Mouse (Mus musculus) forebrain, embryonic 14.5 days (tissue): ENCODE measurements around the gene Cables2. TPM values are rescaled to one million over a fixed set of nuclear protein-coding genes. Genes with fewer than 3 reads are reported as not detected.

Source experiments
- ATAC-seq: fragments of 200-750 bp; cut with Nextera tagmentation; 2 replicates; pipeline ENCODE4 v1.8.0; 2017; ENCODE audit warnings: mild to moderate bottlenecking, moderate library complexity
- DNase-seq: peaks from one replicate; pipeline ENCODE4 v3.0.0-alpha.2; 2015; ENCODE audit warnings: low spot score
- H3K27ac ChIP-seq: fragments of 300-500 bp; sonication (generic); 2 replicates; pipeline ENCODE4 v1.5.1; 2014; ENCODE audit warnings: low read depth, mild to moderate bottlenecking, control low read depth, low read length, moderate library complexity
- H3K27me3 ChIP-seq: fragments of 300-500 bp; sonication (generic); replicated peaks from 2 replicates; pipeline ENCODE4 v1.6.1; 2014; ENCODE audit warnings: low read length, control low read depth, mixed read lengths; ENCODE audit not compliant: control insufficient read depth, insufficient read depth
- H3K36me3 ChIP-seq: fragments of 300-500 bp; sonication (generic); 2 replicates; pipeline ENCODE4 v1.6.1; 2014; ENCODE audit warnings: low read length, control low read depth; ENCODE audit not compliant: control insufficient read depth, insufficient read depth
- H3K4me1 ChIP-seq: fragments of 300-500 bp; sonication (generic); 2 replicates; pipeline ENCODE4 v1.6.1; 2014; ENCODE audit warnings: antibody characterized with exemption, low read length, control low read depth; ENCODE audit not compliant: control insufficient read depth, insufficient read depth
- H3K4me2 ChIP-seq: fragments of 300-500 bp; sonication (generic); 2 replicates; pipeline ENCODE4 v1.6.1; 2014; ENCODE audit warnings: mild to moderate bottlenecking, control low read depth, low read length
- H3K4me3 ChIP-seq: fragments of 300-500 bp; sonication (generic); 2 replicates; pipeline ENCODE4 v1.5.1; 2014; ENCODE audit warnings: low read depth, low read length, control low read depth
- H3K9ac ChIP-seq: fragments of 300-500 bp; sonication (generic); 2 replicates; pipeline ENCODE4 v1.6.1; 2014; ENCODE audit warnings: mild to moderate bottlenecking, low read length, control low read depth, moderate library complexity
- H3K9me3 ChIP-seq: fragments of 300-500 bp; sonication (generic); replicated peaks from 2 replicates; pipeline ENCODE4 v1.6.1; 2016; ENCODE audit warnings: low read length, control low read depth, mixed read lengths; ENCODE audit not compliant: control insufficient read depth
- WGBS: fragments of 180-500 bp; shearing (Covaris S2); extraction: QIAGEN DNeasy Blood & Tissue Kit; methylation state at CpG from one replicate; pipeline ENCODE4 v1.1.7; 2014; 5-methylcytosine and 5-hydroxymethylcytosine counted together
- polyA plus RNA-seq: library from polyadenylated mRNA; unstranded; fragments of >200 nt; fragmentation: Nextera tagmentation; extraction: Ambion mirVana; gene quantifications from 2 replicates; pipeline ENCODE4 v1.2.1, GENCODE M21; 2014

The Cables2 gene
- 14.5 and 15.0 TPM in 2 replicates for polyA plus RNA-seq

DNA sequence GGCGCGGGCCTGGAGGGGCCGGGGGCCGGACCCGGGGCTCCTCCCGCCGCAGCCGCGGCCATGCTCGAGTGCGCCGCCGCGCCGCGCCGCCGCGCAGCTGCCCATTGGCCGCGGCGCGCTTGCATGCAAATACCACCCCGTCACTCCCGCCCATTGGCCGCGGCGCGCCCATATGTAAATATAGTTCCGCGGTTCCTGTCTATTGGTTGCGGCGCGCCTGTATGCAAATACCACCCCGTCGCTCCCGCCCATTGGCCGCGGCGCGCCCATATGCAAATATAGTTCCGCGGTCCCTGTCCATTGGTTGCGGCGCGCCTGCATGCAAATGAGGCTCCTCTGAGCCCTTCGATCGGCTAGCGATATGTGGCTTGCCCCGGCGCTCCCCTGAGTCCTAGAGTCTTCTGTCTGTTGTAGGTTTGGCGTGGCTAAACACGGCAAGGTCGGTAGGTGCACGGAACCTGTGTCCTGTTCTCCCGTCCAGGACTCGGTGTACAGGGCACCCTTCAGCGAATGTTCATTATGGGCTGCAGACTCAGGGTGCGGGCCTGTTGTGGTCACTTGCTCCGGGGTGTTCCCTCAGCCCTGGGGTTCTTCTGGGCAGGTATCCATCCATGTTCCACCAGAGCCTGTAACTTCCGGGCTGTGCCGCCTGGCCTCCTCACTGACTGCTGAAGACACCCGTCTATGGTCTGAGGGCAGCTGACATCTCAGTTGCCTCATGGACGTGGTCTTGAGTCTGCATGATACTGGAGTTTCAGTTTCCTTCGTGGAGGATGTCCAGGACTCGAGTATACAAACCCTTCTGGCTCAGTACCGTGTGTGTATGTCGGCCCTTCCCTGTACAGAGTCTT lies at the start of gene Cables2:
TSS of gene Cables2 (minus strand) at position 103 of the 851 bp plus-strand sequence.
- WGBS, result 9% methylated on average over 55 of the region's 68 CpGs
- ATAC-seq, result peak; percentile 97

DNA sequence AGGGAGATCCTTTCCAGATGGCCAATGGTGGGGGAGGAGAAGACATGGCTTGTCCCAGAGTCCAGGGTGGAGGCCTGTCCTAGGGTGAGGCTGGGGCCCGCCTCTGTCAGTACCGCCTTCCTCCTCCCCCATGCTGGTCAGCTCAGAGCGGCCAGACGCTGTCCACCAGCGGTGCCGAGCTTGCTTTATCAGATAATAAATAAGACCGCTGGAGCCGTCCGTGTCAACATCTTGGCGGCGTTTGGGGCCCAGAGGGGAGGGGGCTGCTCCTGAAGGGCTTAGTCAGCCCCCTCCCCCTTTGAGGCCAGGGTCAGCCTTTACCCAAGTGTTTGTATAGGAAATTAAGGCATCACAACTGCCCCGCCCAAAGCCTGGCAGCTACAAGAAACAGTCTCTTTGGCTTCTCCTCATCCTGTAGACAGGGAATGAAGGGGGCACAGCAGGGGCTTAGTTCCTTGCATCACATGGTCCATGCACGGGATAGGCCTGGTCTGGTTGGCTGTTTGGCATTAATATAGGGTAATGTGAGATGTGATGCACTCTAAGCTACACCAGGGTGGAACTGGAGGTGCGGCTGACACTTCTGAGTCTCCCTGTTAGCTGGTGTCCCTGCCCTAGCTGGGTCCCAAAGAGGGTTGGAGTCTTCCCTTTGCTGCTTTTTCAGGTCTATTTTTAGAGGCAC lies 49.5 kb upstream of the Cables2 start:
- ATAC-seq, result no peak
- DNase-seq, result no peak
- no peaks in the 10 kb centered on the region for H3K36me3 ChIP-seq
- no peak overlapping the region for H3K4me2 ChIP-seq
- H3K9ac ChIP-seq, result no peak overlapping the region
- WGBS, result 53% methylated on average over 14 of the region's 14 CpGs
- H3K27me3 ChIP-seq, result no peaks in the 10 kb centered on the region
- no peak overlapping the region for H3K4me3 ChIP-seq
- no peak overlapping the region for H3K27ac ChIP-seq
- no peaks in the 10 kb centered on the region for H3K9me3 ChIP-seq
- no peaks in the 10 kb centered on the region for H3K4me1 ChIP-seq

More for the DNA sequence above, at the start of gene Cables2:
- Histone ChIP-seq H3K4me3 (peak within 1 kb of the TSS; percentile 81), H3K27me3 (no peaks in the 10 kb centered on the region), H3K9me3 (no peaks in the 10 kb centered on the region), H3K27ac (peak within 1 kb of the TSS; percentile 58), H3K4me2 (peak within 1 kb of the TSS; percentile 97), H3K9ac (peak within 1 kb of the TSS; percentile 93), H3K4me1 (peaks cover 12% of the 10 kb centered on the region), H3K36me3 (peaks cover 7% of the 10 kb centered on the region; the same call in 1 of the 2 replicates)
- peak; percentile 99 for DNase-seq

DNA sequence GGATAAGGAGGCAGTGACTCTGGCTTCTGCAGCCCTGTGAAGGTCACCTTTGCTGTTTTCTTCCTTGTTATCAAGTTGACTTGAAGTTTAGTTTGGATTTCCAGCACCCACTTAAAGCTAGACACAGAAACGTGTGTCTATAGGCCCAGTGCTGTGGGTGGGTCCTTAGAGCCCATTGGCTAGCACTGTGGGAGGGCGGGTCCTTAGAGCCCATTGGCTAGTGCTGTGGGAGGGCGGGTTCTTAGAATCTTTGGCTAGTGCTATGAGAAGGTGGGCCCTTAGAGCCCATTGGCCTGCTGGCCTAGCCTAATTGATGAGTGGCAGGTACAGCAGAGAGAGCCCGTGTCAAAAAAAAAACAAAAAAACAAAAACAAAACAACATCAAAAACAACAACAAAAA lies 46.9 kb upstream of the Cables2 start:
- Histone ChIP-seq H3K27ac (no peak overlapping the region), H3K4me2 (no peak overlapping the region), H3K4me1 (no peaks in the 10 kb centered on the region), H3K4me3 (no peak overlapping the region), H3K27me3 (no peaks in the 10 kb centered on the region), H3K36me3 (no peaks in the 10 kb centered on the region), H3K9ac (no peak overlapping the region), H3K9me3 (no peaks in the 10 kb centered on the region)
- DNase-seq (no peak), ATAC-seq (no peak)
- WGBS, result 68% methylated on average over 4 of the region's 4 CpGs

DNA sequence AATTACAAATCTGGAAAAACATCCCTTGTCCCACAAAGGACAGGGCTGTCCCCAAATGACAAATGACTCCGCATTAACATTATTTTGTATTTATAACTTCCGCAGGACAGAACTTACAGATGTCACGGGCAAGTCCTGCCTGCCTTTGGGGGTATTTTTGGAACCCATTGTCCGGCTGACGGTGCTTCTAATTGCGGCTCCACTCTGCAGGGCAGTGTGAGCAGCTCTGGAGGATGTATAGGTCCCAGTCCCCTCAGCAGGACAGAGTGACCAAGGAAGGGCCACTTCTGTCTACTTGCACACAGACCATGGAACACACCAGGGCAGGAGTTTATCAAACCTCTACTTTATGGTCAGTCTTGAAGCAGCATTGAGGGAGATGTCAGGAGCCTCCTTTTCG lies 44.3 kb upstream of the Cables2 start:
- H3K9me3 ChIP-seq, result no peaks in the 10 kb centered on the region
- ATAC-seq (no peak), DNase-seq (no peak)
- WGBS, result 85% methylated on average over 7 of the region's 7 CpGs
- no peak overlapping the region for H3K27ac ChIP-seq
- H3K4me1 ChIP-seq, result no peaks in the 10 kb centered on the region
- no peak overlapping the region for H3K4me2 ChIP-seq
- no peak overlapping the region for H3K9ac ChIP-seq
- no peaks in the 10 kb centered on the region for H3K36me3 ChIP-seq
- H3K27me3 ChIP-seq, result no peaks in the 10 kb centered on the region
- no peak overlapping the region for H3K4me3 ChIP-seq

DNA sequence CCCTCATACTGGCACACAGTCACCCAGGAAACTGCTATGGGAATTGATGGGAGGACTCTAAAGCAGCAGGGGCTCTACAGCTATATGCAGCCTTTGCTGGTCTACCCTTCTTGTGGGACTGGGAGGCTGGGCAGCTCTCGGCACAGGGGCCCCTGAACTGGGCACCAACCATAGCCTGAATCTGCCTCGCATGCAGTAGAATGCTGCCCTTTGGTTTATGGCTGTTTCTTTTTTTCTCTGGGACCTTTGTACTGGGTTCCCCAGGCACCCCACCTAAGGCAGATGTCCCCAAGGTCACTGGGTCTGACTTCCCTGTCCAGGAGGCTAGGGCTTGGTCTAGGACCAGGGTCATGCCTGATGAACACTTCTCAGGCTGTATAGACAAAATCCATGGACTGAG lies 41.0 kb upstream of the Cables2 start:
- Histone ChIP-seq H3K27ac (no peak overlapping the region), H3K4me1 (no peaks in the 10 kb centered on the region), H3K4me2 (no peak overlapping the region), H3K36me3 (no peaks in the 10 kb centered on the region), H3K9ac (no peak overlapping the region), H3K4me3 (no peak overlapping the region), H3K27me3 (no peaks in the 10 kb centered on the region), H3K9me3 (no peaks in the 10 kb centered on the region)
- no peak for ATAC-seq
- 80% methylated on average over 2 of the region's 2 CpGs for WGBS
- no peak for DNase-seq

DNA sequence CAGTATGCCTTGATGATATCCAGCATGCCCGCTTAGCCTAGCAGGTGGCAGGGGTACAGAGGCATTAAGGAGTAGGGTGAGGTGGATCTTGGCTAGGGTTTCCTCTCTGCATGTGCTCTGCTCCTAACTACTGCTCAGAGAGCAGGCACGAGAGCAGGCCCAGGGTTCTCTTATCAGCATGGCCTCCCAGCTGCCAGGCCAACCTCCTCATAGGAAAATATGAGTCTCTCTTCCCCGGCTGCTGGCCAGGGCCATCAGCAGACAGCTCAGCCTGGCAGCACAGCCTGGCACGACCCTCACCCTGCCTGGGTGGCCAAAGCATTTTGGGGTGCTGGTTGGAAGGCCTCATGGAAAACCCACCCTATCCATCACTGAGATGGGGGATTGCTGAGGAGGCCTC lies 37.9 kb upstream of the Cables2 start:
- H3K4me1 ChIP-seq, result no peaks in the 10 kb centered on the region
- no peaks in the 10 kb centered on the region for H3K9me3 ChIP-seq
- H3K27ac ChIP-seq, result no peak overlapping the region
- DNase-seq (no peak), ATAC-seq (no peak)
- no peaks in the 10 kb centered on the region for H3K36me3 ChIP-seq
- H3K27me3 ChIP-seq, result no peaks in the 10 kb centered on the region
- WGBS, result 79% methylated on average over 4 of the region's 4 CpGs
- H3K9ac ChIP-seq, result no peak overlapping the region
- H3K4me3 ChIP-seq, result no peak overlapping the region
- H3K4me2 ChIP-seq, result no peak overlapping the region

DNA sequence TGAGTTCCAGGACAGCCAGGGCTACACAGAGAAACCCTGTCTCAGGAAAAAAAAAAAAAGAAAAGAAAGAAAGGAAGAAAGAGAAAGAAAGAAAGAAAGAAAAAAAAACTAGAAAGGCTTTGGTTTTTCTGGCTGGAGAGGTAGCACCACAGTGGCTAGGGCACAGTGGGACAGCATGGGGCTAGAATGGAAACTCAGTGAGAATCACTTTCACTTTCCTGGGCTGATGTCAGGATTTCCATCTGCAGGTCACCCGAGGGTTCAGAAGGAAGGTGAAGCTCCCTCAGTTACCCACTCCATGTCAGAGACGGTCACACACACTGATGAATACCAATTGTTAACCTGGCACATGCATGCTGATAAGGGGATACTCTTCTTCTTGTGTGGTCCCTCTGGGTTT lies 34.4 kb upstream of the Cables2 start:
- Histone ChIP-seq H3K4me3 (no peak overlapping the region), H3K9me3 (no peaks in the 10 kb centered on the region), H3K27me3 (no peaks in the 10 kb centered on the region), H3K27ac (no peak overlapping the region), H3K4me2 (no peak overlapping the region), H3K36me3 (no peaks in the 10 kb centered on the region), H3K4me1 (no peaks in the 10 kb centered on the region), H3K9ac (no peak overlapping the region)
- ATAC-seq (no peak), DNase-seq (no peak)
- 70% methylated on average over 2 of the region's 2 CpGs for WGBS

DNA sequence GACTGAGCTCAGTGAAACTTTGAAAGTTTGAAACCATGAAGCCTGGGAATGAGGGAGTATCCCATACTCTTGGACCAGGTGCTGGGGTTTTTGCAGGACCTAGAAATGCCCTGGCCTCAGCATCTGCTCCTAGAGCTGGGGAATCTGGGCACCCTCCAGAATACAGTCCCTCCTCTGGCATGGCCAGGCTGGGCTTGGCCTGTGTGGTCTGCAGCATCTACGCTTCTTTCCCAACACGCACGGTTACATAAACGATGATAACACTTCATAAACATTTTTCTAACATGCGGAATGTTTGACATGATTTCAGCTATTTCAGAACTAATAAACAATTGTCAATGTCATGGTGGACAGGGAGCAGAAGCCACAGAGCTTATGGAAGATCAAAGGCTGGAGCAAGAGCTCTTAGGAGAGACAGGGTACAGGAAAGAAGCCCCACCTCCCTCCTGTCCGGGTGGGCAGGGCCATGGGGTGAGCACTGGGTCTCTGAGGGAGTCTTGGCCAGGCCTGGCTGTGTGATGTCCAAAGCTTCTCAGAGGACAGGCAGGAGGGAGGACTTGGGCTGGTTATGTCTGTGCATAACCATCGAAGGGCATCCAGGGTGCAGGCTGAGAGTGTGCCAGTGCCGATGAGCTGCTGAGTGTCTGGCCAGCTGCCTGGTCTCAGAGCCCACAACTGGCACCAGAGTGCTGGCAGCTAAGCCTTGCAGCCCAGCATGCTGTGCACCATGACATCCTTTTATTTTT lies 33.3 kb upstream of the Cables2 start:
- no peaks in the 10 kb centered on the region for H3K4me1 ChIP-seq
- ATAC-seq, result no peak
- no peak overlapping the region for H3K9ac ChIP-seq
- H3K9me3 ChIP-seq, result no peaks in the 10 kb centered on the region
- no peak overlapping the region for H3K27ac ChIP-seq
- no peak overlapping the region for H3K4me2 ChIP-seq
- no peak for DNase-seq
- no peak overlapping the region for H3K4me3 ChIP-seq
- 89% methylated on average over 8 of the region's 8 CpGs for WGBS
- no peaks in the 10 kb centered on the region for H3K36me3 ChIP-seq
- no peaks in the 10 kb centered on the region for H3K27me3 ChIP-seq
